Mouse (Mus musculus): ENCODE results near the gene Gramd1c.
A peak's percentile ranks its signal among the peaks of the same experiment; 100 is the strongest.

Gene Gramd1c

DNA sequence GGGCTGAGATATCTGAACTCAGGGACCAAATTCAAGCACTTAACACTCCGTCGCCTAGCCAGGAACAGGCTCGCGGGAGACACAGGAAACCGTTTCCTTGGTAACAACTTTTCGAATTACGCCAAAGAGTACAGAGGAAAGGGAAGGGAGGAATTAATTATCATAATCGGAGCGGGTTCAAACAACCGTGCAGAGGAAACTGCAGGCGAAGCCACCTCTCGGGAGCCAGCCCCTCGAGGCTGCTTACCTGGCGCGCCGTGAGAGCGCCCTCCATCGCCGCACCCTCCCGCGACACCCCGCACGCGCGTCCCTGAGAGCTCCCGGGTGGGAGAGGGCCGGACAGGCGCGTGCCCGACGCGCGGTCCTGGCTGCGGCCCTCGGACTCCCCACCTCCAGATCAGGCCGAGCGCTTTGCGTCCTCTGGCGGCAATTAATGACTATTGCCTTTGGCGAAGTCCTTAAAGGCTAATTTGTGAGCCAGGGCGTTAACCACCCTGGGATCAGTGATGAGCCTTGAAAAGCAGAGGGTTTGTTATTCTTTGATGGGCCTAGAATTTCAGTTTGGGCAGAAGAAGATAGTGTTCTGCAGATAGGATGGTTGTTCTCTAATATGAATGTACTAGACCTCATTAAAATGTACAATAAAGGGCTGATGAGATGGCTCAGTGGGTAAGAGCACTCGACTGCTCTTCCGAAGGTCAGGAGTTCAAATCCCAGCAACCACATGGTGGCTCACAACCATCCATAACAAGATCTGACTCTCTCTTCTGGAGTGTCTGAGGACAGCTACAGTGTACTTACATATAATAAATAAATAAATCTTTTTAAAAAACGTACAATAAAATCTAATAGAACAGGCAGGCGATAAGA is at the start of gene Gramd1c:
Gramd1c (minus strand) TSS at position 321 of the 870 bp plus-strand sequence.
- DNase-seq (ENCODE audit: low spot score in 2 of 2) = peak; percentile 52 to 63

DNA sequence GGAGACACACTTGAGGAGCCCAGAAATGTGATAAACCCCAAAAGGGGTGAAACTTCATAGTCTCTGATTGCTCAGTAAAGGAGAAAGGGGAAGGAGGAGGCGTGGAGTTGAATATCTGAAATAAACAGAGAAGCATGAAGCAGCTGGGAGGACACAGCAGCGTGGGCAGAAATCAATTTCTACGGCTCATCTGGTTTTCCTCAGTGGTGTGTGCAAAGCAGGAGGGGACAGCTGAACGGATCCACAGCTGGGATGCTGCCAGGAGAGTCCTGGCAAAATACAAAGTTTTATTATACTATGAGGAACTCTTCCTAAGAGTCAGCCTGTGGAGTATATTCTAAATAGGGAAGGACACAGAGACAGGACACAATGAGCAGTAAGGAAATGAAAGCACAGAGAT is 45.9 kb upstream of the Gramd1c start:
- DNase-seq (ENCODE audit: low spot score in 2 of 2) = peak in 1 of 2 experiments; percentile 26

DNA sequence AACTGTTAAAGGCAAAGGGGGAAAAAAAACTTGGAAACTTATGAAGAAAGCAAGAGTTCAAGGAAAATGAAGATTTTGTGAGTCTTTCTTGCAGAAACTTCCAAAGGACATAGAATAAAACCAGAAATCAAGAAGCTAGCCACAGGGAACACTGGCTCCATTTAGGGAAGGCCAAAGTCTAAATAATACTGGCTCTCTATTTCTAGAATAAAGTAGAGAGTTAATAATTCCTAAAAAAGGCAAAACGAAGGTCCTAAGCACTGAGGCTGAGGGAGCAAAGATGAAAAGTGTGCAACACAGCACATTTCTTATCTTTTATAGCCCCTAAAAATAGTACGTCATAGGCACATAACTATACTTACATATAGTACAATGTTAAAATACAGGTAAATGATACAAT is 42.1 kb upstream of the Gramd1c start:
- DNase-seq (ENCODE audit: low spot score in 2 of 2) = no peak

DNA sequence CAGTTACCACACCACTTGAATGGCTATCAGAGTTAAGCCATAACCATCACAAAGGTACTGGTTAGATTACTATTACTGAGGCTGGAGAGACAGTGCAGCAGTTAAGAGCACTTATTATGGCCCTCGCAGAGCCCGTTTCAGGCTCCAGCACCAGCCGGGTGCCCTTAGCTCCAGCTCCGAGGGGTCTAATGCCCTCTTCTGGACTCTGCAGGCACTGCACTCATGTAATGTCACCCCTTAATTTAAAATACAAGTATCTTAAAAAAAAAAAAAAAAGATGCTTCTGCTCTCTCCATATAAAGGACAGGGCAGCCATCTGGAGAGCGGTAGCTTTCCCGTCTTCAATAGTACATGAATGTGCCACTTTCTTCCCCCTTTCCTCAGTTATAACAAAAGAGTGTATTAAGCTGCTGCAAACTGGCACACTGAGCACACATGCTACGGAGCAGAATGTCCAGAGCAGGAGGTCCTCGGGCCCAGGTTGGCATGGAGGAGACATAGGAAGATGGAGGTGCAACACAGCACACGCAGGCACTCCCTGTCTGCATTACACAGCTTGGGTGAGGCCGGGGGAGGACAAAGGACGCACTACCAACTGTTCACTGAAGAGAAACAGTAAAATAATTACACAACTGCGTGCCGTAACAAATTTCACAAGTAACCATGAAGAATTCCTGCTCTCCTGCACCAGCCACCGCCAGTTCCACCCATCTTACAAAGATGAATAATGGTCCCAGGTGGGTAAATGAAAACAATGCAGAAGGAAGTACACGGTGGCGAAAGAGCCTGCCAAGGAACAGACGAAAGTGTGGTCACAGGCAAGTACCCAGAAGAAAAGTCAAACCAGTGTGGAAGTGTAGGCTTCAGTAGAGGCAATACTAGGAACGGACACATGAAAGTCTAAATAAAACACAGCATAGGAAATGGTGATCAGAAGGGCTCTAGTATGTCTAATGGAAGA is 40.9 kb upstream of the Gramd1c start:
- no peak for DNase-seq (ENCODE audit: low spot score in 2 of 2)

DNA sequence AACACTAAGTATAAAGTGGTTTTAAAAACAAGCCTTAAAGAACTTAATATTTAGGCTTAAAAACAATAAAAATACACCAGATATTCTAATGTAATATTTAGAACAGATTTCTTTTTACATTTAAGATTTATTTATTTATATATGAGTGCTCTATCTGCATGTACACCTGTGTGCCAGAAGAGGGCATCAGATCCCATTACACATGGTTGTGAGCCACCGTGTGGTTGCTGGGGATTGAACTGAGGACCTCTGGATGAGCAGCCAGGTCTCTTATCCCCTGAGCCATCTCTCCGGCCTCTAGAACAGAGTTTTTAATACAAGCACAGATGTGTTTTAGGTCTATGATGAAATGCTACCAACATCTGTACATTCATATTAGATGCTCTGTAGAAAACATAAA is 39.8 kb upstream of the Gramd1c start:
- no peak for DNase-seq (ENCODE audit: low spot score in 2 of 2)

DNA sequence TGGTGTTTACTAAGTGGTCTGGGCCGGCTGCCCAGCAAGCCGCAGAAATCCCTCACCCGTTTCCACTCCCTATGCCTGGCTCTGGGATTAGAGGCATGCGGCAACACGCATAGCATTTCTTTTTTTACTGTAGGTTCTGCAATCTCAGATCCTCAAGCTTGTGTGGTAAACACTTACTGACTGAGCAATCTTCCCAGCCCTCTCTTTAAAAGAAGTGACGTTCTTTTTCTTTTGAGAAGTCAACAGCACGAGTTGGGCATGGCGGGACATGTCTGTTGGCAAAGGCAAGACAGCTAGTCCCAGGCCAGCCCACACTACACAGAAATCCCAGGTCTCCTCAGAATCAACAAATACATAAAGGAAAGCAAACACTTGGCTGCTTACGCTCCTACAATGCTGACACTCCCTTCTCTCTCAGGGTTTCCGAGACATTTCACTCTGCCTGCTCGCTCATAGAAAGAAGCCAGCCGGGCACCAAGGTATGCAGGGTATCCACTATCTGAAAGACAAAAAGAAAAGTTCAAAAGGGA is 38.1 kb upstream of the Gramd1c start:
- DNase-seq (ENCODE audit: low spot score in 2 of 2) = no peak

DNA sequence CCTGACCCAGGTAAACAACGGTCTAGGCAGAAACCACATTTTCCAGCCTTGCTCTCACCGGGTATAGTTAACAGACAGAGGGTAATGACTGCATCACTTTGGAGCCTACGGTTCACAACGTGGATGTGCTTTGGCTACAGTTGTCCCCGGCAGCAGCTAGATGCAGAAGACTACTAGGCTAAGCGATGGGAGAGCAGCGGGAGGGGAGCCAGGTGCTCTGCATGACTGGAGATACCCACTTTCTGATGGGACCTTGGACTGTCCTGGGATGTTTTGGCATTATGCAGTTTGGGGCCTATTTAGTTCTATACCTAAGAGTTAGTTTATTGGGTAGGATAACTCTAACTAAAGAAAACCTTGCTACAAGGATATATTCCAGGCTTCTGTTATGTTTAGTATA is 36.2 kb upstream of the Gramd1c start:
- no peak for DNase-seq (ENCODE audit: low spot score in 2 of 2)

DNA sequence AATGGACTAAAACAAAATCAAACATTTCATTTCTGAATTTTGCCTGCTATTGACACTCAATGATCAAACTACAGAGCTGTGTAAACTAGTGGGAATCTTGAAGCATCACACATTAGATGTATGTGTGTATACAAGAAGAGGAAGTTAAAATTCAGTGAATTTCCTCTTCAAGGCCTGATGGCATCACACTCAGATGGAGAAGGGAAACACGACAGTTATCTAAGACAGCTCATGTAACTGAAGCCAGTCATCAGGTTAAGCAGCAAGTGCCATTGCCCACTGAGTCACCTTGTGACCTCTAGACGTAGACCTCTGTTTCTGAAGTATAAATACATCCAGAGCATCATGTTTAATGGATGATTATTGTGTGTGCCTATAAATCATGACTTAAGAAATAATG is 24.5 kb upstream of the Gramd1c start:
- DNase-seq (ENCODE audit: low spot score in 2 of 2) = no peak

DNA sequence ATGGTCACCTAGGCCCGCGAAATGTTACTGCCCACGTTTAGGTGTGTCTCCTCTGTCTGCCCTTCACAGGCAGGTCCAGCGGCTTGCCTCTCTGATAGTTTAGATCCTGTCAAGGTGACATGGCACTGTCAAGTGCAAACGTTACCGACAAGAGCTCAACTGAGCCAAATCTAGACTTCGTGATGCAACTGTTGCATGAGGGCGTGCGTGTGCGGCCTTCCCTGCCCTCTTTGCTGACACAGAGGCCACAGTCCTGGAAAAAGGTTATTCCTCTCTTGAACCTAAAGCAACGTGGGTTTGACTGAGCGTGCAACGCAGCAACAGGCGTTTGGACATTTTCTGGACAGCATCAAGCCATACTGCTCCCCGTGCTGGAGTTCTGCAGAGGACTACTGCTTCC is 1.8 kb downstream of the Gramd1c start:
- no peak for DNase-seq (ENCODE audit: low spot score in 2 of 2)

DNA sequence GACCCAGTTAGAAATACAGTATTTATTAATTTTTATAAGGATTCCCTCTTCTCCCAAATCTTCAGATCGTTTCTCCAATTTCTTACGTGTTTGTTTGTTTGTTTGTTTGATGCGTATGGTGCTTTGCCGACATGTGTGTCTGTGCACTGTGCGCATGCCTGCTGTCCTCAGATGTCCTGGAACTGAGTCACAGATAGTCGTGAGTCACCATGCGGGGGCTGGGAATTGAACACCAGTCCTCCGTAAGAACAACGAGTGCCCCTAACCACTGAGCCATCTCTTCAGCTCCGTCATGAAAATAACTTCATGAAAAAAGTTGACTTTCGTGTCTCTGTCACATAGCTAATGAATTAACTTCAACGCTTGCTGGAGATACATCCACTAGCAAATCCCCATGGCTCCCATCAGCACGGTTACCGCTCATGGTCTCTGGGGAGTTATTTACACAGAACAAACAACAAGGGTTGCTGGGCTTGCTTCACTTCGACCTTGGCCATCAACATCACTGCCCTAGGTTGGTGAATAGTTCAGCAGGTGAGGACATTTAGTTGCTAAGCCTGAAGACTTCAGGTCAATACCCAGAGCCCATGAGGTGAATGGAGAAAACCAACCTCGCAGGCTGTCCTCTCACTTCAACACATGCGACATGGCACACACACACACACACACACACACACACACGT is 2.4 kb downstream of the Gramd1c start:
- no peak for DNase-seq (ENCODE audit: low spot score in 2 of 2)

DNA sequence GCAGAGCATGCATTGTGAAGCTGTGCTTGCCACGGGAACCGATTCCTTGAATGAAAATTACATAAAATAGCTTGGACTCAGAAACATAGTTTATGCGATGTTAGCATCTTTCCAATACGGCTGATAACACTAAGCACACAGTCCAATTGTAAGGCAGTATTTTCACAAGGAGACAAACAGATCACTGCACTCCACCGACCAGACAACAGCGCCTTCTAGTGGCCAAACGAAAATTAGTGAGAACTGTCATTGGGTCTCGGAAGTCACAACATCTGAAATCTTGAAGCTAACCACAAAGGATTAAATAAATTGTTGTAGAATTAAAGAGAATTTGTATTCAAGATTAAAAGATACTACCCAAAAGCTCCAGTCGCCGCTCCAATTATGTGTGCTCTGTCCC is 4.4 kb downstream of the Gramd1c start:
- DNase-seq (ENCODE audit: low spot score in 2 of 2) = peak; percentile 67 to 86

DNA sequence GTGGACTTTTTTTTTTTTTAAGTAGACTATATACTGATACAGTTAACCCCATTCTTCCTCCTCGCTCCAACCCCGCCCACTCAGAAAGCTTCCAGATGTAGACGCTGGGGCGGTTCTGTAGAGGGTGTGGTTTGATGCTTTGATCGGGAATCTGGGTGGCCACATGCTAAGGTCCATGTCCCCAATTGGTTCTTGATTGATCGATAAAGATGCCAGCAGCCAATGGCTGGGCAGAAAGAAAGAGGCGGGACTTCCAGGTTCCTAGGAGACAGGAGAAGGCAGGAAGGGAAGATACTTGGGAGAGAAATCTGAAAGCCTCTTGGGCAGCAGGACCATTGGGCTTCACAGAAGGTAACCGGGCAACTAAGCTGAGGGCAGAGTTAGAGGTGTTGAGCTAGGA is 7.4 kb downstream of the Gramd1c start:
- no peak for DNase-seq (ENCODE audit: low spot score in 2 of 2)

DNA sequence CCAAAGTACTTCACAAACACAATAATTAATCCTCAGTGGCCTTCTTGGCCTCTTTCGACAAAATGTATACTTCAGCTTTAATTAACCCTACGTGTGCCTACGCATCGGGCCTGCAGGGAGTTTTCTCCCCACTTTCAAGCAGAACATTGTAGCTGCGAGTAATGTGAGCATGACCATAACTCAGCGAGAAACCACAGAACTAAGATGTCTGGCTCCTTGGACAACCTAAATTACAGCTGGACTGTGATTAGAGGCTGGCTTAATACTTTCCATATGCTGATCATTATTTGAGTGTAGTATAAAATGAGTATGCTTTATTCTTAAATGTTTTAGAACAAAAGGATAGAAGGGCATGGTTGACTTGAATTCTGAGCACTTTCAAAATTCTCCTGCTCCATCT is 9.9 kb downstream of the Gramd1c start:
- no peak for DNase-seq (ENCODE audit: low spot score in 2 of 2)

DNA sequence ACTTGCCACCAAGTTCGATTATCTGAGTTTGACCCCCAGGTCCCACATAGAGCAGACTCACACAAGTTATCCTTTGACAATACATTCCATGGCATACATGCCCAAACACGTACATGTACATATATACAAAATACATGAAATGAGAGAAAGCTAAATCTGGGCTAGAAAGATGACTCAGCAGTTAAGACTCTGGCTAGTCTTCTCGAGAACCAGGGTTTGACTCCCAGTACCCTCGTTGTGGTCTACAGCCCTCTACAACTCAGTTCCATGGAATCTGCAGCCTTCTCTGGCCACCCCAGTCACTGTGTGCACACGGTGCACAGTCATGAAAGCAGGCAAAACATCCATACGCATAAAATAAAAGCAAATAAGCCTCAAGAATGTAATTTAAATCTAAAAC is 10.8 kb downstream of the Gramd1c start:
- DNase-seq (ENCODE audit: low spot score in 2 of 2) = no peak

DNA sequence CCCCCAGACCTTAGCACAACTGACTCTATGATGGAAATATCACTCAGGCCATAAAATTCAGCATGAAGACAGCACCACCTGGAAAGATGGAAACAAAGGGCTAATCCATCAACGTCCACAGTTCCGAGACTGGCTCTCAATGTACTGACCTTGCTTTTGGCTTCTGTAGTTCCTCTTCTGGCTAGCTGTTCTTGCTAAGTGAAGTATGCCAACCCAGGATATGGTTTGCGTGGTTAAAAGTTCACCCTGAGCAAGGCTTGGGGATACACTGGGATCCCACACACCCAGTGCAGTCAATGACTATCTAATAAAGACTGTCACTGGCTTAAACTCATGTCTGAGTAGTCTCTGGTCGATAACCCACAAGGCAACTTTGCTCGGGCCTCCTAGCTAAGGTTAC is 13.0 kb downstream of the Gramd1c start:
- no peak for DNase-seq (ENCODE audit: low spot score in 2 of 2)

DNA sequence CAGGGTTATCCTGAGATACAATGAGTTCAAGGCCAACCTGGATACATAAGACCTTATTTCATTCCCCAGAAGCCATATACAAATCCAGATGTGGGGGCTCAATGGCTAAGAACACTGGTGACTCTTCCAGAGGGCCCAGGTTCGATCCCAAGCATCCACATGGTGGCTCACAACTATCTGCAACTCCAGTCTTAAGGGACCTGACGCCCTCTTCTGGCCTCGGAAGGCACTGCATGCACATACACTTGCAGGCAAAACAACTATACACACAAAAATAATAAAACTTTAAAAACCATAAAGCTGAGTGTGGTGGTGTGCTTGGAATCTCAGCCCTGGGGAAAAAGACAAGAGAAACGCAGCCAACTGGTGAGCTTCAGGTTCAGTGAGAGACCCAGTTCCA is 24.0 kb downstream of the Gramd1c start:
- no peak for DNase-seq (ENCODE audit: low spot score in 2 of 2)

DNA sequence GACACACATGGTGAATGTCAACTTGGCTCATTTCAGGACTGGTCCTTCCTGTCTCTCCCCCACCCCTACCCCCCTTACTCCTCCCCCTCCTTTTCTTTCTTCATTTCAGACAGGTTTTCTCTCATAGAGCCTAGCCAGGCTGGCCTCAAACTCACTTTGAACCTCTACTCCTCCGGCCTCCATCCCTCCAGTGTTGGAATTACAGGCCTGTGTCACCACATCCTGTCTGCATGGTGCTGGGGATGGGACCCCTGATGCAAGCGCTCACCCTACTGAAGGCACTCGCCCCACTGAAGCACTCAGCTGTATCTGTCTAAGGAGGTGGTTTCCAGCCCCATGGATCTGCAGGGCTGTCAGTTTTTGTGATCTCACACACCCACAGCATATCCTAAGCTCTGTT is 27.9 kb downstream of the Gramd1c start:
- DNase-seq (ENCODE audit: low spot score in 2 of 2) = no peak

DNA sequence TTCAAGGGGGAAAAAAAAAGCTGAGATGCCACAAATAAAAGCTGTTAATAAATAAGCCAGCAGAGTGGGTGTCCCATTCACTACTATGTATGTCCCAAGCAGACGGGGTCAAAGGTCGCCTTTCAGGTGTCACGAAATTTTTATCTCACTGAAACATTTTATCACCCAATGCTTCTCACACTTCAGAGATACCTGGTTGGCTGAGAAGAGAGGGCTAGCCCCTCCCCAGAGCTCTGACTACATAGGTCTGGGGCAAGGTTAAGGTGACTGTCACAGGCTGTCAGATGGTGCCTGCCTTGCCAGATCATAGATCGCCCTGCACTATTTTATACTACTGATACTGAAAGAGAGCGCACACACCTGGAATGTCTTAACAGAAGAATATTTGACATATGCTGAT is 29.8 kb downstream of the Gramd1c start:
- DNase-seq (ENCODE audit: low spot score in 2 of 2) = no peak

DNA sequence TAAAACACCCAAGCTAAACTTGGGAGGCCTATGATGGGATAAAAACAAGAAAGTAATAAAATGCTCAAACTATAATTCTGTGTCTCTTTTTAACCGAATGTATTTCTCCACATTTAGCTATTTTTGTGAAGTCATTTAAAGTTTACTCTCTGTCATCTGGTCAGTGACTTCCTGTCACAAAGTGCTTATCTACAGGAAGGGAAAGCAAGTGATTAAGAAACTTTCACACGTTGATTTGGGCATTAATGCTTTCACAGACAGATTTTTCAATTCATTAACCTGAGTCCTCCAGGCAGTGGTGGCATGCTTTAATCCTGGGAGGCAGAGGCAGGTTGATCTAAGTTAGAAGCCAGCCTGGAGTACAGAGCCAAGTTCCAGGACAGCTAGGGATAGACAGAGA is 33.9 kb downstream of the Gramd1c start:
- no peak for DNase-seq (ENCODE audit: low spot score in 2 of 2)

DNA sequence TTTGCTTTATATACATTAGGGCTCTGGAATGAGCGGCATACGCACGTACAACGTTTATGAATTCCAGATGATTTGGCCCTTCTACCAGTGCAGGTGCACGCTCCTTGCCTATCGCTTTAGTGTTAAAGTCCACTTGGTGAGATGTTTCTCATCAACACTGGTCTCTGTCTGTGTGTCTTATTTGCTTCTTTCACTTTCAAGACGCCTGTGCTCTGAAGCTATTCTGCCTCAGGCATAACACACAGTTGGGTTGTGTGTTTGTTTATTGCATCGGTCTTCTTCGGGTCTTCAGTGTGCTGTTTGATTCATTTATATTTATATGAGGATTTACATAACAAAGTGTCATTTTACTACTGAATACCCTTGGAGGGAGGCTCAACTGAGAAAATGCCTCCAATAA is 36.3 kb downstream of the Gramd1c start:
- no peak for DNase-seq (ENCODE audit: low spot score in 2 of 2)

DNA sequence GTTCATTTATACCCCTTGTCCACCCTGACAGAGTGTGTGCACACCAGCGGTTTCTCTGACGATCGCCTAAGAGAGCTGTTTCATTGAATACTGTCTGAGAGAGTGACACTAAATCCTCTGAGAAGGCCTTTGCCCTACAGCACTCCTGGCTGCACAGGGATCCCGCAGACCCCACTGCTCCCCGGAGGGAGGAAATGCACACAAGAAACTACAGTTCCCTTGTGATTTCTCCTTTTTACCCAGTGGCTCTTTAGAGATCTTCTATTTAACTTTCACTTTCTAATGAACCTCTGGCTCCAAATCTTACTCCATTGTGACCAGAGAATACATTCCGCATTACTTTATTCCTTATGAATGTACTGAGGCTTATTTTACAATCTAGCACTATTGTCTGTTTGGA is 36.9 kb downstream of the Gramd1c start:
- DNase-seq (ENCODE audit: low spot score in 2 of 2) = no peak

DNA sequence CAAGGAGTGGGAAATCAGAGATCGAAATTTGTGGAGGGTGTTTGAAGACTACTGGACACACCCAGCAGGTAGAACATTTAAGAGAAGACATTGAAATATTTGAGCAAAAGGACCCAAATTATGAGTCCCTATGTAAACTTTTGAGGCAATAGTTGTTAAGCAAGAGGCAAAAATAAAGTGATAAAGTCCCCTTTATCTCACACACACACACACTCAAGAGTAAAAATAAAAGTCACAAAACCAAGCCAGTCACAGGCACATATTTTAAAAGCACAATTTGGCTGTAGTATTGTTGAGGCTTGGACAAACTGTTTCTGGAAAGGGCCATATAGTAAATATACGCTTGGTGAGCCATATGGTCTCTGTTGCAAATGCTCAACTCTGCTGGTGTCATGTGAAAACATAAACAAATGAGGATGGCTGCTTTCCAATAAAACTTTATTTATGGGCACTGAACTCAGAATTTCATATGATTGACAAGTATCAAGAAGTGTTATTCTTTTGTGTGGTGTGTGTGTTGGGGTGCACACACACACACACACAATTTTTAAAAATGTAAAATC is 44.1 kb downstream of the Gramd1c start:
- DNase-seq (ENCODE audit: low spot score in 2 of 2) = no peak
